In genomic region chr9:121785261-121785660, GRCm38 (mm10) we compare ENCODE assay signal across 23 mouse cellular contexts. TPM values are rescaled to one million over a fixed set of nuclear protein-coding genes. Genes with fewer than 3 reads are reported as not detected.
DNase-seq lines count a peak whose midpoint lies in the region; TF ChIP-seq lines count a peak whose summit lies in the region.
"Had no signal": no experiment of that assay in that cellular context is flagged by ENCODE, and none has a peak within 500 bp of the region (broad histone marks: within the 10 kb centered on the region; RNA-seq: fewer than 3 reads in every experiment).

No protein-coding gene starts in this region.

- H3K4me2 ChIP-seq in myocyte (ENCODE audit: low read depth): no peak overlapping the region
- H3K4me2 ChIP-seq: embryonic facial prominence, embryonic 13.5 days; embryonic facial prominence, embryonic 15.5 days; forebrain, embryonic 13.5 days; forebrain, embryonic 15.5 days had no signal

- no peaks in the 10 kb centered on the region for H3K79me2 ChIP-seq in myocyte (ENCODE audit: control insufficient read depth, insufficient read depth)

- no peak for TF ChIP-seq POLR2A in myocyte (IDR thresholded peaks at IDR 0.05; ENCODE audit: insufficient read length, low read depth)

- H3ac ChIP-seq in myocyte (ENCODE audit: control insufficient read depth, insufficient read length): no peak overlapping the region

- peaks cover 16% of the 10 kb centered on the region for H3K27me3 ChIP-seq in myocyte (ENCODE audit: control insufficient read depth, insufficient read depth, insufficient read length)
- H3K27me3 ChIP-seq: embryonic facial prominence, embryonic 15.5 days had no signal

- no peaks in the 10 kb centered on the region for H3K36me3 ChIP-seq in myocyte (ENCODE audit: control insufficient read depth, insufficient read depth)
- H3K36me3 ChIP-seq: embryonic facial prominence, embryonic 13.5 days; embryonic facial prominence, embryonic 15.5 days; forebrain, embryonic 15.5 days; G1E had no signal

- DNase-seq in 3T3-L1 (ENCODE audit: low read depth, low spot score): peak; percentile 71
- DNase-seq in NIH3T3 (ENCODE audit: low read depth): peak; percentile 54
- DNase-seq in urinary bladder, postnatal 14 days (ENCODE audit: low spot score): no peak
- no peak for DNase-seq in kidney, postnatal 14 days
- DNase-seq: adrenal gland, adult 2 months; adrenal gland, postnatal 10 days; adrenal gland, postnatal 25 days; B cell, adult 2 months; cerebellum, adult 11 months; cerebellum, adult 18-20 months; cerebellum, adult 8-10 months; cerebellum, adult 9-11 months; cerebellum, postnatal 36 days; embryo, embryonic 11 days; forebrain, postnatal 0 days had no signal

- H3K4me3 ChIP-seq in myocyte: no peak overlapping the region
- H3K4me3 ChIP-seq: embryonic facial prominence, embryonic 13.5 days; embryonic facial prominence, embryonic 15.5 days; forebrain, embryonic 13.5 days; forebrain, embryonic 15.5 days had no signal

TF ChIP-seq in myocyte, 11 proteins besides CTCF, POLR2A, EP300 and RAD21:
- TF ChIP-seq USF1 (IDR thresholded peaks at IDR 0.05; ENCODE audit: low read depth): no peak
- no peak for TF ChIP-seq E2F4 (IDR thresholded peaks at IDR 0.05; ENCODE audit: insufficient read depth)
- TF ChIP-seq REST (IDR thresholded peaks at IDR 0.05; ENCODE audit: insufficient read depth, insufficient read length): no peak
- TF ChIP-seq POLR2AphosphoS2 (IDR thresholded peaks at IDR 0.05; ENCODE audit: insufficient read length, low read depth): peak; percentile 47

RNA-seq across cellular contexts. Expression of gene Hhatl, which starts 7.0 kb away (rescaled TPM):
- polyA plus RNA-seq in myocyte (2012; fragmentation: generic; extraction: Trizol): 1.9 TPM
- polyA plus RNA-seq: CD4-positive, CD25-positive, alpha-beta regulatory T cell, adult 4 months; embryonic facial prominence, embryonic 11.5 days; G1E had no signal

RNA-seq across cellular contexts. Expression of gene Klhl40, which starts 7.9 kb away (rescaled TPM):
- 70.4 TPM for polyA plus RNA-seq in myocyte (2012; fragmentation: generic; extraction: Trizol)
- polyA plus RNA-seq: adrenal gland, adult 2 months; CD4-positive, CD25-positive, alpha-beta regulatory T cell, adult 4 months; G1E had no signal

RNA-seq across cellular contexts. Expression of gene Zfp651, which starts 26.1 kb away (rescaled TPM):
- 47.0 TPM for polyA plus RNA-seq in myocyte (2012; fragmentation: generic; extraction: Trizol)

RNA-seq across cellular contexts. Expression of gene Ccdc13, which starts 54.0 kb away (rescaled TPM):
- polyA plus RNA-seq in myocyte (2012; fragmentation: generic; extraction: Trizol): 0.01 TPM
- polyA plus RNA-seq: CD4-positive, CD25-positive, alpha-beta regulatory T cell, adult 4 months had no signal

Comparison
In these comparisons a context has a peak if more than half of its experiments do, and no peak if none do; other contexts are left out.
1. DNase-seq: peak in 3T3-L1 (single experiment) and NIH3T3 (single experiment); none in urinary bladder, postnatal 14 days (single experiment) and kidney, postnatal 14 days (single experiment).